Comparison of ENCODE assay signal across 8 mouse cellular contexts in the genomic region with DNA sequence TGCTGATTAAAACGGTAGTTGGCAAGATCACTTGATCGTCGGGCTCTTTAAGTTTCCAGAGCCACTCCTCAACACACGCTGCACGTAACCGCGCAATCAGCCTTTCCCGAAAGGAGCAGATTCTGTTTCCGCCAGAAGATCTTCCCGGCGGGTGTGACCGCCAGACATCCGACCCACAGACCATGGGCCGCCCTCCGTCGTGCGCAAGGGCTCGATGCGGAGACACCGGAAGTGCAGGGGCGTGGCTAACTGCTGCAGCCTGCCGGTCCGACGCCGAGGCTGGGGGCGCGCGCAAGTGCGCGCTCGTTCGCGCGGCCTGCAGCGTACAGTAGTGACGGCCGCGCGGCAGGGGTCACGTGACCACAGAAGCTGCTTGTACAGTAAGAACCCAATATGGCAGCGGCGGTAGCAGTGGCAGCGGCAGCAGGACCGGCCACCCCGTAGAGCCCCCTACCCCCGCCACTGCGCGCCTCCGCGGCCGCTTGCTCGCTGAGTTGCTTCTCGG. TPM values are rescaled to one million over a fixed set of nuclear protein-coding genes. Genes with fewer than 3 reads are reported as not detected.
A peak's percentile ranks its signal among the peaks of the same experiment; 100 is the strongest.
DNase-seq lines count a peak whose midpoint lies in the region; ATAC-seq and TF ChIP-seq lines count a peak whose summit lies in the region.

Gene Asxl2, plus strand, starts transcription at position 328 of the 505 bp plus-strand sequence.

- WGBS in kidney, embryonic 14.5 days, result 1% methylated on average over 53 of the region's 53 CpGs
- WGBS in limb, embryonic 15.5 days, result under 1% methylated on average over 53 of the region's 53 CpGs

- ATAC-seq in kidney, embryonic 14.5 days (ENCODE audit: low FRiP score, low TSS enrichment), result peak; percentile 97
- peak; percentile 97 for ATAC-seq in limb, embryonic 15.5 days (ENCODE audit: insufficient number of reproducible peaks, low FRiP score, low TSS enrichment, low read depth)

- no peak for TF ChIP-seq POLR2A in bone marrow macrophage, adult 2 months (IDR thresholded peaks at IDR 0.05; ENCODE audit: borderline replicate concordance, low read depth, low read length)
- peak; percentile 70 for TF ChIP-seq POLR2A in embryonic fibroblast, embryonic 13.5 days (IDR thresholded peaks at IDR 0.05; ENCODE audit: low read depth, low read length)

- H3K9me3 ChIP-seq in kidney, embryonic 14.5 days (ENCODE audit: control insufficient read depth, low read length), result no peaks in the 10 kb centered on the region
- H3K9me3 ChIP-seq in limb, embryonic 15.5 days, result no peaks in the 10 kb centered on the region

- no peaks in the 10 kb centered on the region for H3K27me3 ChIP-seq in kidney, embryonic 14.5 days (ENCODE audit: control insufficient read depth, insufficient read depth, low read length)
- H3K27me3 ChIP-seq in limb, embryonic 15.5 days, result no peaks in the 10 kb centered on the region

- peak within 1 kb of the TSS; percentile 93 for H3K27ac ChIP-seq in bone marrow macrophage, adult 2 months (ENCODE audit: insufficient read depth, low read depth, low read length)
- H3K27ac ChIP-seq in embryonic fibroblast, embryonic 13.5 days (ENCODE audit: insufficient read depth, low read length), result peak within 1 kb of the TSS; percentile 93
- peak within 1 kb of the TSS; percentile 97 for H3K27ac ChIP-seq in kidney, embryonic 14.5 days (ENCODE audit: low read depth, low read length)
- peak within 1 kb of the TSS; percentile 95 for H3K27ac ChIP-seq in limb, embryonic 15.5 days

- peaks cover 36% of the 10 kb centered on the region for H3K4me1 ChIP-seq in bone marrow macrophage, adult 2 months (ENCODE audit: control insufficient read depth, insufficient read depth, low read length)
- peaks cover 3% of the 10 kb centered on the region; the same call in 1 of the 2 replicates for H3K4me1 ChIP-seq in embryonic fibroblast, embryonic 13.5 days (ENCODE audit: control insufficient read depth, insufficient read depth, low read length)
- H3K4me1 ChIP-seq in kidney, embryonic 14.5 days (ENCODE audit: control insufficient read depth, insufficient read depth, low read length), result 0 out of 2 replicates have a peak, but pooled peaks cover 9% of the 10 kb centered on the region
- H3K4me1 ChIP-seq in limb, embryonic 15.5 days, result peaks cover 14% of the 10 kb centered on the region

- H3K36me3 ChIP-seq in kidney, embryonic 14.5 days (ENCODE audit: control insufficient read depth, insufficient read depth, low read length), result no peaks in the 10 kb centered on the region; the same call in 1 of the 2 replicates
- H3K36me3 ChIP-seq in limb, embryonic 15.5 days, result peaks cover 9% of the 10 kb centered on the region; the same call in 1 of the 2 replicates

- H3K4me3 ChIP-seq in bone marrow macrophage, adult 2 months (ENCODE audit: insufficient read depth, low read length), result peak within 1 kb of the TSS; percentile 91
- peak within 1 kb of the TSS; percentile 91 for H3K4me3 ChIP-seq in embryonic fibroblast, embryonic 13.5 days (ENCODE audit: insufficient read depth, low read length)
- peak within 1 kb of the TSS; percentile 96 for H3K4me3 ChIP-seq in kidney, embryonic 14.5 days (ENCODE audit: low read length)
- H3K4me3 ChIP-seq in limb, embryonic 15.5 days, result peak within 1 kb of the TSS; percentile 98

- peak within 1 kb of the TSS; percentile 94 for H3K9ac ChIP-seq in kidney, embryonic 14.5 days (ENCODE audit: low read depth, low read length)
- peak within 1 kb of the TSS; percentile 84 for H3K9ac ChIP-seq in limb, embryonic 15.5 days

- DNase-seq in A20 (ENCODE audit: low read depth, low spot score), result peak; percentile 100
- peak; percentile 99 for DNase-seq in heart, adult 9 months (ENCODE audit: low spot score in 2 of 2)
- peak; percentile 93 to 94 for DNase-seq in monocyte, adult 2 months (ENCODE audit: low read depth in 1 of 2, low spot score in 2 of 2)
- DNase-seq in spleen, postnatal 36 days (ENCODE audit: low spot score in 2 of 2), result peak; percentile 99

- peak within 1 kb of the TSS; percentile 58 for H3K4me2 ChIP-seq in kidney, embryonic 14.5 days (replicated peaks; ENCODE audit: low read depth, low read length)
- H3K4me2 ChIP-seq in limb, embryonic 15.5 days, result peak within 1 kb of the TSS; percentile 56

- no peak for TF ChIP-seq CTCF in bone marrow macrophage, adult 2 months (IDR thresholded peaks at IDR 0.05; ENCODE audit: low read depth, low read length)
- no peak for TF ChIP-seq CTCF in embryonic fibroblast, embryonic 13.5 days (IDR thresholded peaks at IDR 0.05; ENCODE audit: borderline replicate concordance, insufficient read depth, low read length)

RNA-seq across cellular contexts. Expression of gene Asxl2, which starts in this region (rescaled TPM):
- 39.3 and 42.1 TPM in 2 replicates for polyA plus RNA-seq in bone marrow macrophage, adult 2 months (2012; ENCODE audit: insufficient read depth, insufficient read length, missing spikeins)
- 25.8 and 32.2 TPM in 2 replicates for polyA plus RNA-seq in embryonic fibroblast, embryonic 13.5 days (2011; ENCODE audit: insufficient read length, low read depth, missing spikeins)
- polyA plus RNA-seq in kidney, embryonic 14.5 days (2014; fragmentation: Nextera tagmentation; extraction: Ambion mirVana), result 13.9 and 25.4 TPM in 2 replicates
- polyA plus RNA-seq in limb, embryonic 15.5 days (2015; fragmentation: Nextera tagmentation; extraction: Ambion mirVana), result 16.0 and 17.4 TPM in 2 replicates

Comparison
In these comparisons a context has a peak if more than half of its experiments do, and no peak if none do; other contexts are left out.
1. Peak in every context shown above with its lines: DNase-seq, ATAC-seq, H3K4me3 ChIP-seq and H3K27ac ChIP-seq.